28 mouse cellular contexts compared by ENCODE assay signal in genomic region chrX:145371839-145372238, GRCm38 (mm10). TPM values are rescaled to one million over a fixed set of nuclear protein-coding genes. Genes with fewer than 3 reads are reported as not detected.
A peak's percentile ranks its signal among the peaks of the same experiment; 100 is the strongest.
DNase-seq lines count a peak whose midpoint lies in the region; ATAC-seq and TF ChIP-seq lines count a peak whose summit lies in the region.
"Had no signal": no experiment of that assay in that cellular context is flagged by ENCODE, and none has a peak within 500 bp of the region (broad histone marks: within the 10 kb centered on the region; RNA-seq: fewer than 3 reads in every experiment).

No protein-coding gene starts in this region.

- no peaks in the 10 kb centered on the region for H3K4me1 ChIP-seq in liver, postnatal 0 days (ENCODE audit: insufficient read depth)
- H3K4me1 ChIP-seq in liver, embryonic 12.5 days = peaks cover 8% of the 10 kb centered on the region
- no peaks in the 10 kb centered on the region for H3K4me1 ChIP-seq in liver, embryonic 16.5 days (ENCODE audit: control insufficient read depth, low read depth, low read length)
- H3K4me1 ChIP-seq: forebrain, embryonic 10.5 days; heart, embryonic 10.5 days; hindbrain, embryonic 12.5 days had no signal

- TF ChIP-seq EP300 in liver, postnatal 0 days (IDR thresholded peaks at IDR 0.05; ENCODE audit: low read depth) = no peak

- no peak overlapping the region for H3K9ac ChIP-seq in liver, postnatal 0 days (replicated peaks)
- no peak overlapping the region for H3K9ac ChIP-seq in liver, embryonic 12.5 days
- H3K9ac ChIP-seq in liver, embryonic 16.5 days (ENCODE audit: low read depth, low read length) = no peak overlapping the region
- H3K9ac ChIP-seq: hindbrain, embryonic 12.5 days had no signal

- no peak overlapping the region for H3K4me3 ChIP-seq in liver, postnatal 0 days (ENCODE audit: low read depth, low read length)
- H3K4me3 ChIP-seq in liver, embryonic 12.5 days = no peak overlapping the region
- H3K4me3 ChIP-seq in liver, embryonic 16.5 days (ENCODE audit: low read depth, low read length) = no peak overlapping the region
- H3K4me3 ChIP-seq: erythroblast, embryonic 14.5 days; forebrain, embryonic 10.5 days; gastrocnemius, adult 2 months; heart, embryonic 10.5 days; hindbrain, embryonic 12.5 days had no signal

- no peak overlapping the region for H3K4me2 ChIP-seq in liver, postnatal 0 days (ENCODE audit: low read depth, low read length)
- H3K4me2 ChIP-seq in liver, embryonic 12.5 days = no peak overlapping the region
- H3K4me2 ChIP-seq in liver, embryonic 16.5 days (ENCODE audit: low read depth, low read length) = no peak overlapping the region
- H3K4me2 ChIP-seq: hindbrain, embryonic 12.5 days had no signal

- H3K27me3 ChIP-seq in liver, postnatal 0 days (ENCODE audit: insufficient read depth, low read length) = 0 out of 2 replicates have a peak, but pooled peaks cover 2% of the 10 kb centered on the region
- H3K27me3 ChIP-seq in liver, embryonic 12.5 days (replicated peaks) = no peaks in the 10 kb centered on the region
- no peaks in the 10 kb centered on the region for H3K27me3 ChIP-seq in liver, embryonic 16.5 days (ENCODE audit: control insufficient read depth, insufficient read depth, low read depth, low read length)
- H3K27me3 ChIP-seq: hindbrain, embryonic 12.5 days had no signal

- TF ChIP-seq CTCF in liver, postnatal 0 days (IDR thresholded peaks at IDR 0.05; ENCODE audit: low read depth) = no peak

- no peaks in the 10 kb centered on the region for H3K9me3 ChIP-seq in liver, postnatal 0 days (ENCODE audit: low read length)
- H3K9me3 ChIP-seq in liver, embryonic 12.5 days (replicated peaks) = no peaks in the 10 kb centered on the region
- H3K9me3 ChIP-seq in liver, embryonic 16.5 days (replicated peaks; ENCODE audit: control insufficient read depth, low read length) = no peaks in the 10 kb centered on the region
- H3K9me3 ChIP-seq: forebrain, embryonic 10.5 days; G1E; heart, embryonic 10.5 days; hindbrain, embryonic 12.5 days had no signal

- WGBS in liver, postnatal 0 days (ENCODE audit: insufficient replicate concordance) = 37% methylated on average over 5 of the region's 5 CpGs
- 26% methylated on average over 5 of the region's 5 CpGs for WGBS in liver, embryonic 12.5 days (ENCODE audit: insufficient replicate concordance)
- WGBS in liver, embryonic 16.5 days (ENCODE audit: insufficient replicate concordance) = 22% methylated on average over 5 of the region's 5 CpGs

- H3K36me3 ChIP-seq in liver, postnatal 0 days (replicated peaks; ENCODE audit: insufficient read depth, low read length) = no peaks in the 10 kb centered on the region
- H3K36me3 ChIP-seq in liver, embryonic 12.5 days = no peaks in the 10 kb centered on the region
- H3K36me3 ChIP-seq in liver, embryonic 16.5 days (ENCODE audit: control insufficient read depth, insufficient read depth) = no peaks in the 10 kb centered on the region
- H3K36me3 ChIP-seq: forebrain, embryonic 10.5 days; G1E; heart, embryonic 10.5 days; hindbrain, embryonic 12.5 days had no signal

- intact Hi-C loops in gastrocnemius, postnatal 14 days (cut with DNase I; ENCODE audit: low total_unique reads) = no loop called here

- DNase-seq in liver = peak; percentile 3
- DNase-seq in liver, postnatal 0 days = no peak
- DNase-seq in heart, adult 8-10 months (ENCODE audit: low spot score) = no peak
- DNase-seq in lung, postnatal 10 days = no peak
- no peak for DNase-seq in gastrocnemius, postnatal 14 days
- DNase-seq: adrenal gland, postnatal 14 days; B cell, adult 2 months; cerebellum, adult 11 months; cerebellum, adult 9-10 months; cerebellum, postnatal 25 days; gastrocnemius, adult 2 months; gastrocnemius, postnatal 36 days; heart, adult 11 months; heart, postnatal 10 days; heart, postnatal 4 days had no signal

- no peak overlapping the region for H3K27ac ChIP-seq in liver, postnatal 0 days (ENCODE audit: low read depth)
- H3K27ac ChIP-seq in liver, embryonic 12.5 days = no peak overlapping the region
- H3K27ac ChIP-seq in liver, embryonic 16.5 days (ENCODE audit: low read length) = no peak overlapping the region
- H3K27ac ChIP-seq: forebrain, embryonic 10.5 days; gastrocnemius, adult 2 months; heart, embryonic 10.5 days; hindbrain, embryonic 12.5 days had no signal

- ATAC-seq in liver, postnatal 0 days = no peak
- peak; percentile 72 for ATAC-seq in liver, embryonic 12.5 days
- ATAC-seq in liver, embryonic 16.5 days (ENCODE audit: low read depth) = peak; percentile 53; the same call in 1 of the 2 replicates
- ATAC-seq: activated CD4-positive, CD25-positive, alpha-beta regulatory T cell, adult 4 months; CD4-positive, CD25-positive, alpha-beta regulatory T cell, adult 4 months; forebrain, embryonic 14.5 days; hindbrain, embryonic 16.5 days; Patski had no signal

RNA-seq across cellular contexts. Expression of gene Lhfpl1, which starts 22.9 kb away (rescaled TPM):
- not detected in 2 replicates for polyA plus RNA-seq in liver, postnatal 0 days (2015; fragmentation: Nextera tagmentation; extraction: Ambion mirVana)
- 0.10 TPM in 1 of 2 replicates, not detected in the other for polyA plus RNA-seq in liver, embryonic 12.5 days (2016; fragmentation: Nextera tagmentation; extraction: Ambion mirVana)
- 0.11 TPM in 1 of 2 replicates, not detected in the other for polyA plus RNA-seq in liver, embryonic 16.5 days (2015; fragmentation: Nextera tagmentation; extraction: Ambion mirVana)
- total RNA-seq in heart, adult 8-10 months (2022) = not detected
- total RNA-seq in gastrocnemius, postnatal 14 days (2021) = 1 to 10 TPM in 1 of 2 experiments, under 1 TPM in 1; 0.27 to 1.0 TPM
- total RNA-seq: adrenal gland, adult 18-20 months; adrenal gland, postnatal 14 days; G1E; heart, postnatal 10 days; heart, postnatal 4 days had no signal
- polyA plus RNA-seq: erythroblast, embryonic 14.5 days; G1E; Patski had no signal
